ENCODE assay signal across 13 mouse cellular contexts in genomic region chr17:63978794-63979571, GRCm38 (mm10).
"Had no signal": no experiment of that assay in that cellular context is flagged by ENCODE, and none has a peak within 500 bp of the region (broad histone marks: within the 10 kb centered on the region; RNA-seq: fewer than 3 reads in every experiment).

No protein-coding gene starts in this region.

- H3K4me1 ChIP-seq: limb, embryonic 15.5 days; midbrain, embryonic 13.5 days had no signal

- H3K36me3 ChIP-seq: limb, embryonic 15.5 days had no signal

- H3K9me3 ChIP-seq: limb, embryonic 15.5 days; midbrain, embryonic 13.5 days had no signal

- H3K27me3 ChIP-seq: limb, embryonic 15.5 days; midbrain, embryonic 13.5 days had no signal

- H3K4me3 ChIP-seq: limb, embryonic 15.5 days; midbrain, embryonic 13.5 days had no signal

- H3K9ac ChIP-seq: limb, embryonic 15.5 days; lung, embryonic 14.5 days; midbrain, embryonic 13.5 days had no signal

- H3K27ac ChIP-seq: limb, embryonic 15.5 days; macrophage; midbrain, embryonic 13.5 days had no signal

- H3K4me2 ChIP-seq: limb, embryonic 15.5 days; lung, embryonic 14.5 days; midbrain, embryonic 13.5 days had no signal

- DNase-seq: kidney, adult 8-10 months; kidney, postnatal 36 days; layer of hippocampus, adult 9-11 months; layer of hippocampus, postnatal 36 days; lung, embryonic 14.5 days; lung, postnatal 10 days; right cerebral cortex, adult 18-20 months; right cerebral cortex, postnatal 25 days; thymus, postnatal 4 days had no signal

- ATAC-seq: intestine, embryonic 16.5 days; midbrain, embryonic 13.5 days had no signal
